Mouse (Mus musculus) thymus, adult 2 months (tissue): ENCODE measurements at regions not wholly inside any gene's neighbourhood (a gene's known extent, or its start where the extent isn't known, plus 50 kb on each side); places are given as distances from the start of the nearest gene placed in this dataset.

Experiments
- CTCF ChIP-seq: fragments of 200-500 bp; IDR thresholded peaks from 2 replicates; pipeline ENCODE4 v1.5.1; 2012; ENCODE audit warnings: mild to moderate bottlenecking, control low read depth, low read length, moderate library complexity, borderline replicate concordance; ENCODE audit not compliant: control insufficient read depth, poor library complexity, insufficient read depth; ENCODE audit errors: extremely low read depth
- POLR2A ChIP-seq: fragments of 200-500 bp; IDR thresholded peaks from 2 replicates; pipeline ENCODE4 v1.6.1; 2012; ENCODE audit warnings: mild to moderate bottlenecking, low read length, control low read depth, moderate library complexity; ENCODE audit not compliant: control insufficient read depth, poor library complexity, insufficient read depth; ENCODE audit errors: extremely low read depth

DNA sequence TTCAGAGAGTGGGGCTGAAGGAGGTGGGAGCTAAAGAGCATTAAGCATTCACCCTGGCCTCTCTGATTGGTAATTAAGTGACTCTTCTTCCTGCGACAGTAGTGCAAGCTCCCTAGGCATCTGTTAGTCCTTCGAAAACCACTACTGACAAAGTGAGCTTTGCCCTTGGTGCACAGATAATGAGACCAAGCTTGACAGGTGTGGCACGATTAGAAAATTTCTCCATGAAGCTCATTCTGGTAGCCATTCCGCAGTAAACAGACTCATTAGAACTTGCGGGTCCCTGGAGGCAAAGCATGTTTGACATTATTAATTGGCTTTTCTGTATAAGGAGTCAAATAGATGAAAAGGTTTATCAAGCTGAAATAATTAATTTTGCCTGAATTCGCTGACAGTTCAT, 285.8 kb downstream of the Insig2 start:
- TF ChIP-seq CTCF (no peak), POLR2A (no peak)
